Mouse (Mus musculus) spleen, adult 2 months (tissue): ENCODE results near the gene Akip1.

Source experiments
- CTCF ChIP-seq: fragments of 200-500 bp; IDR thresholded peaks from 2 replicates; pipeline ENCODE4 v1.5.1; 2011; ENCODE audit warnings: mild to moderate bottlenecking, inconsistent platforms; ENCODE audit not compliant: insufficient read depth, insufficient read length, insufficient replicate concordance; ENCODE audit errors: extremely low read depth
- POLR2A ChIP-seq: fragments of 200-500 bp; IDR thresholded peaks from 2 replicates; pipeline ENCODE4 v1.6.1; 2011; ENCODE audit warnings: low read depth, low read length, inconsistent platforms

GRCm38 (mm10) chr7:109700213-109700612 is 3.3 kb upstream of the Akip1 start:
- TF ChIP-seq CTCF (no peak), POLR2A (no peak)
